14 mouse cellular contexts compared by ENCODE assay signal in genomic region chr10:84483069-84483468, GRCm38 (mm10).
"Had no signal": no experiment of that assay in that cellular context is flagged by ENCODE, and none has a peak within 500 bp of the region (broad histone marks: within the 10 kb centered on the region; RNA-seq: fewer than 3 reads in every experiment).

No protein-coding gene starts in this region.

- H3K36me3 ChIP-seq: limb, embryonic 10.5 days; liver, embryonic 15.5 days; midbrain, embryonic 15.5 days; neural tube, embryonic 12.5 days; stomach, embryonic 15.5 days had no signal

- H3K4me3 ChIP-seq: limb, embryonic 10.5 days; liver, embryonic 15.5 days; megakaryocyte, embryonic 14.5 days; midbrain, embryonic 15.5 days; neural tube, embryonic 12.5 days; stomach, embryonic 15.5 days had no signal

- H3K9ac ChIP-seq: liver, embryonic 15.5 days; lung, embryonic 14.5 days; midbrain, embryonic 15.5 days; neural tube, embryonic 12.5 days; stomach, embryonic 15.5 days had no signal

- H3K9me3 ChIP-seq: limb, embryonic 10.5 days; liver, embryonic 15.5 days; midbrain, embryonic 15.5 days; neural tube, embryonic 12.5 days; stomach, embryonic 15.5 days had no signal

- H3K4me2 ChIP-seq: liver, embryonic 11.5 days; liver, embryonic 15.5 days; lung, embryonic 14.5 days; midbrain, embryonic 11.5 days; midbrain, embryonic 15.5 days; neural tube, embryonic 12.5 days; stomach, embryonic 15.5 days had no signal

- H3K27me3 ChIP-seq: liver, embryonic 15.5 days; midbrain, embryonic 15.5 days; neural tube, embryonic 12.5 days; stomach, embryonic 15.5 days had no signal

- DNase-seq: kidney, adult 8-10 months; kidney, postnatal 14 days; lung, embryonic 14.5 days; lung, postnatal 14 days; thymus, postnatal 4 days had no signal

- ATAC-seq: midbrain, embryonic 15.5 days had no signal

- H3K27ac ChIP-seq: limb, embryonic 10.5 days; liver, embryonic 15.5 days; macrophage; midbrain, embryonic 15.5 days; neural tube, embryonic 12.5 days; stomach, embryonic 15.5 days had no signal

- H3K4me1 ChIP-seq: megakaryocyte, embryonic 14.5 days; midbrain, embryonic 15.5 days had no signal
